Mouse (Mus musculus): Measurements from ENCODE around the gene Map3k14. TPM values are rescaled to one million over a fixed set of nuclear protein-coding genes. Genes with fewer than 3 reads are reported as not detected.
A peak's percentile ranks its signal among the peaks of the same experiment; 100 is the strongest.

Map3k14 gene
- total and polyA plus RNA-seq, 2 experiments from 2014 or later = 1.3 to 9.4 TPM

DNA sequence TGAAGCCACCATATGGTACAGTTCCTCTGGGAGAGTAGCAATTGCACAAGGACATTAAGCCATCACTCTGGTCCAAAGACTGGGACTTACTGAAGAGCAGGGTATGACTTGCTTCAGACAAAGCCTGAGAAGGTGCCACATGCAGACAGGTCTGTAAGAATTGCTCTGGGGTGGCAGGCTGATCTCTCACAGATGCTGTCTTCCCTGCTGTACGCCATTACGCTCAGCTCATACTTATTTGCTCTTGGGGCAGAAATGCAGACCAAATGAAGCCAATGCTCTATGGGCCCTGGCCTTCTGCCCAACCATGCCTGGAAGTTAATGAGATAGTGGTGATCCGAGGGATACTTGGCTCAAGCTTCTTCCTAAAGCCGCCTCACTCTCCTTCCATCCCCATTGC lies 22.4 kb downstream of the Map3k14 start:
- H3K4me1 ChIP-seq (ENCODE audit: control insufficient read depth, insufficient read depth) = peaks cover 56% of the 10 kb centered on the region
- H3K9ac ChIP-seq (replicated peaks; ENCODE audit: low read depth, low read length) = no peak overlapping the region
- no peak for DNase-seq (ENCODE audit: low spot score)
- H3K36me3 ChIP-seq (replicated peaks; ENCODE audit: control insufficient read depth, insufficient read depth, low read length) = no peaks in the 10 kb centered on the region
- no peaks in the 10 kb centered on the region for H3K27me3 ChIP-seq (ENCODE audit: control insufficient read depth, insufficient read depth, low read length)
- H3K9me3 ChIP-seq (replicated peaks; ENCODE audit: control insufficient read depth, low read length) = no peaks in the 10 kb centered on the region
- TF ChIP-seq EP300 (IDR thresholded peaks at IDR 0.05; ENCODE audit: low read depth) (no peak), CTCF (IDR thresholded peaks at IDR 0.05; ENCODE audit: low read depth) (no peak)
- ATAC-seq (ENCODE audit: insufficient read depth, low read depth) = no peak
- 51% methylated on average over 4 of the region's 4 CpGs for WGBS
- H3K27ac ChIP-seq (ENCODE audit: low read depth) = no peak overlapping the region
- H3K4me2 ChIP-seq (ENCODE audit: low read depth, low read length) = no peak overlapping the region
- H3K4me3 ChIP-seq (ENCODE audit: low read depth, low read length) = no peak overlapping the region

DNA sequence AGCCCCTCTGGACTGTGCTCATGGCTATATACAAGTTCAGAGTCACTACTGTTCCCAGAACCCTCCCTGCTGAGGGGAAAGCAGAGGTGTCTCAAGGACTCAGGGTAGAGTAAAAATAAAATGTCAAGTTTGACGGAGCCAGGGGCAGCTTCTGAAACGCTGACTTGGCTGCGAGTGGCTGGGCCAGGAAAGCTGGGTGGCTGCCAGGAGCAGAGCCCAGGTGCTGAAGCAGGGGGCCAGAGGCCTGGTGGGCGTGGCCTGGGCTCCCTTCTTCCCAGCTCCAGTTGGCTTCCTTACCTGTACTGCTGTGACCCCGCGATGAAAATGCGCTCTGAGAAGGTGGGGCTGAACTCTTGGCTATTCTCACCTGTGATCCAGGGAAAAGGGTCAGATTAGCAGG lies 26.5 kb downstream of the Map3k14 start:
- Histone ChIP-seq H3K4me1 (ENCODE audit: control insufficient read depth, insufficient read depth) (peaks cover 23% of the 10 kb centered on the region), H3K9me3 (replicated peaks; ENCODE audit: control insufficient read depth, low read length) (no peaks in the 10 kb centered on the region), H3K9ac (replicated peaks; ENCODE audit: low read depth, low read length) (no peak overlapping the region), H3K27me3 (ENCODE audit: control insufficient read depth, insufficient read depth, low read length) (no peaks in the 10 kb centered on the region), H3K36me3 (replicated peaks; ENCODE audit: control insufficient read depth, insufficient read depth, low read length) (peaks cover 17% of the 10 kb centered on the region), H3K4me2 (ENCODE audit: low read depth, low read length) (no peak overlapping the region), H3K4me3 (ENCODE audit: low read depth, low read length) (no peak overlapping the region), H3K27ac (ENCODE audit: low read depth) (0 out of 2 replicates have a peak overlapping the region, but pooled peaks have one; percentile 39)
- TF ChIP-seq CTCF (IDR thresholded peaks at IDR 0.05; ENCODE audit: low read depth) (no peak), EP300 (IDR thresholded peaks at IDR 0.05; ENCODE audit: low read depth) (no peak)
- 30% methylated on average over 7 of the region's 7 CpGs for WGBS
- DNase-seq (ENCODE audit: low spot score) (no peak), ATAC-seq (ENCODE audit: insufficient read depth, low read depth) (no peak)

DNA sequence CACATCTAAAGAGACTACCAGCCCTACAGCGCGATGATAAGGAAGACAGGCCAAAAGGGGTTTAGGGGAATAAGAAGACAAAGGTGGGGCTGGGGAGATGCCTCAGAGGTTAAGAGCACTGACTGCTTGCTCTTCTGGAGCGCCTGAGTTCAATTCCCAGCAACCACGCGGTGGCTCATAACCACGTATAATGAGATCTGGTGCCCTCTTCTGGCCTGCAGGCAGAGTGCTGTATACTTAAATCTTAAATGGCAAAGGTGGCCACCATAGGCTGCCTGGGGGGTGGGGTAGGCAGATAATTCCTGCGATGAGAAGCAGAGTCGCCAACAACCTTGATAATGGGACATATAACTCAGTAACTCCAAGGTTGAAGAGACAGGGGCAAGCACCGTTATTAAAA lies 29.5 kb downstream of the Map3k14 start:
- TF ChIP-seq EP300 (IDR thresholded peaks at IDR 0.05; ENCODE audit: low read depth) (no peak), CTCF (IDR thresholded peaks at IDR 0.05; ENCODE audit: low read depth) (no peak)
- DNase-seq (ENCODE audit: low spot score) (no peak), ATAC-seq (ENCODE audit: insufficient read depth, low read depth) (no peak)
- H3K9ac ChIP-seq (replicated peaks; ENCODE audit: low read depth, low read length) = no peak overlapping the region
- H3K27ac ChIP-seq (ENCODE audit: low read depth) = no peak overlapping the region
- H3K9me3 ChIP-seq (replicated peaks; ENCODE audit: control insufficient read depth, low read length) = no peaks in the 10 kb centered on the region
- no peak overlapping the region for H3K4me3 ChIP-seq (ENCODE audit: low read depth, low read length)
- H3K4me1 ChIP-seq (ENCODE audit: control insufficient read depth, insufficient read depth) = peaks cover 13% of the 10 kb centered on the region; the same call in 1 of the 2 replicates
- WGBS = 82% methylated on average over 9 of the region's 9 CpGs
- no peak overlapping the region for H3K4me2 ChIP-seq (ENCODE audit: low read depth, low read length)
- peaks cover 17% of the 10 kb centered on the region for H3K36me3 ChIP-seq (replicated peaks; ENCODE audit: control insufficient read depth, insufficient read depth, low read length)
- H3K27me3 ChIP-seq (ENCODE audit: control insufficient read depth, insufficient read depth, low read length) = no peaks in the 10 kb centered on the region

DNA sequence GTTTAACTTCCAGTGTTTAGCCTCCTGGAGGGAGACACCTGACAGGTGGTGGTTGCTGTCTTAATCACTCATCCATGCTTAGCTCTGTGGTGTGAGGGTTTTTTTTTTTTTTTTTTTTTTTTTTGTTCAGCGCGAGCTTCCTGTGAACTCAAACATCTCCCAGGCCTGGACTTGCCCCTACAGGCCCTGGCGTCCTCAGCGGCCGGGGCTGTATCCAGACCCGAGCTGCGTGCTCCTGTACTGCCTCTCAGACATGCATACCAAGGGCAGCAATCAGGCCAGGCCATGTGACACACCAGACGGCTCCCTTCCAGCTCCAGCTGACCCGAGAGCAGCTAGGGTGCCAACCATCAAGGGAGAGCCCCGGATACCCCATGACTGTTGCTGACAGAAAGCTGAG lies 30.4 kb downstream of the Map3k14 start:
- Histone ChIP-seq H3K4me3 (ENCODE audit: low read depth, low read length) (no peak overlapping the region), H3K27me3 (ENCODE audit: control insufficient read depth, insufficient read depth, low read length) (no peaks in the 10 kb centered on the region), H3K27ac (ENCODE audit: low read depth) (no peak overlapping the region), H3K9ac (replicated peaks; ENCODE audit: low read depth, low read length) (no peak overlapping the region), H3K4me1 (ENCODE audit: control insufficient read depth, insufficient read depth) (peaks cover 13% of the 10 kb centered on the region; the same call in 1 of the 2 replicates), H3K4me2 (ENCODE audit: low read depth, low read length) (no peak overlapping the region), H3K36me3 (replicated peaks; ENCODE audit: control insufficient read depth, insufficient read depth, low read length) (peaks cover 17% of the 10 kb centered on the region), H3K9me3 (replicated peaks; ENCODE audit: control insufficient read depth, low read length) (no peaks in the 10 kb centered on the region)
- 59% methylated on average over 10 of the region's 10 CpGs for WGBS
- no peak for TF ChIP-seq CTCF (IDR thresholded peaks at IDR 0.05; ENCODE audit: low read depth)
- no peak for TF ChIP-seq EP300 (IDR thresholded peaks at IDR 0.05; ENCODE audit: low read depth)
- no peak for DNase-seq (ENCODE audit: low spot score)
- ATAC-seq (ENCODE audit: insufficient read depth, low read depth) = peak; percentile 29; the same call in 1 of the 2 replicates

GRCm38 (mm10) chr11:103236431-103236830 lies 30.8 kb downstream of the Map3k14 start:
- H3K4me1 ChIP-seq (ENCODE audit: control insufficient read depth, insufficient read depth) = peaks cover 13% of the 10 kb centered on the region; the same call in 1 of the 2 replicates
- DNase-seq (ENCODE audit: low spot score) (no peak), ATAC-seq (ENCODE audit: insufficient read depth, low read depth) (no peak)
- WGBS = 83% methylated on average over 6 of the region's 6 CpGs
- TF ChIP-seq EP300 (IDR thresholded peaks at IDR 0.05; ENCODE audit: low read depth) (no peak), CTCF (IDR thresholded peaks at IDR 0.05; ENCODE audit: low read depth) (no peak)
- no peak overlapping the region for H3K4me3 ChIP-seq (ENCODE audit: low read depth, low read length)
- H3K27ac ChIP-seq (ENCODE audit: low read depth) = no peak overlapping the region
- no peaks in the 10 kb centered on the region for H3K9me3 ChIP-seq (replicated peaks; ENCODE audit: control insufficient read depth, low read length)
- no peak overlapping the region for H3K9ac ChIP-seq (replicated peaks; ENCODE audit: low read depth, low read length)
- no peaks in the 10 kb centered on the region for H3K27me3 ChIP-seq (ENCODE audit: control insufficient read depth, insufficient read depth, low read length)
- peaks cover 17% of the 10 kb centered on the region for H3K36me3 ChIP-seq (replicated peaks; ENCODE audit: control insufficient read depth, insufficient read depth, low read length)
- no peak overlapping the region for H3K4me2 ChIP-seq (ENCODE audit: low read depth, low read length)

GRCm38 (mm10) chr11:103235702-103236101 lies 31.6 kb downstream of the Map3k14 start:
- Histone ChIP-seq H3K27ac (ENCODE audit: low read depth) (no peak overlapping the region), H3K4me3 (ENCODE audit: low read depth, low read length) (no peak overlapping the region), H3K4me2 (ENCODE audit: low read depth, low read length) (no peak overlapping the region), H3K9me3 (replicated peaks; ENCODE audit: control insufficient read depth, low read length) (no peaks in the 10 kb centered on the region), H3K4me1 (ENCODE audit: control insufficient read depth, insufficient read depth) (peaks cover 8% of the 10 kb centered on the region; the same call in 1 of the 2 replicates), H3K27me3 (ENCODE audit: control insufficient read depth, insufficient read depth, low read length) (no peaks in the 10 kb centered on the region), H3K9ac (replicated peaks; ENCODE audit: low read depth, low read length) (no peak overlapping the region), H3K36me3 (replicated peaks; ENCODE audit: control insufficient read depth, insufficient read depth, low read length) (peaks cover 22% of the 10 kb centered on the region)
- ATAC-seq (ENCODE audit: insufficient read depth, low read depth) (no peak; the same call in 1 of the 2 replicates), DNase-seq (ENCODE audit: low spot score) (no peak)
- WGBS = 57% methylated on average over 11 of the region's 11 CpGs
- TF ChIP-seq CTCF (IDR thresholded peaks at IDR 0.05; ENCODE audit: low read depth) (no peak), EP300 (IDR thresholded peaks at IDR 0.05; ENCODE audit: low read depth) (no peak)
